Mouse (Mus musculus) cerebellum, postnatal 4 days (tissue): ENCODE results near the gene Hhipl2.
"Not testable (repeated sequence)": the region's sequence is repeated elsewhere in the genome, so short reads cannot be mapped to it uniquely, and the experiment has no call there.

ENCODE experiments used
- DNase-seq, 2 experiments: peaks; one replicate each; pipeline ENCODE4 v3.0.0; 2022; ENCODE audit warnings: low spot score in 2 of 2, mixed read lengths in 1 of 2

Hhipl2 gene

GRCm38 (mm10) chr1:183417873-183418272, at the start of gene Hhipl2:
Gene Hhipl2, plus strand, starts transcription at chr1:183418215.
- DNase-seq = no peak

- DNase-seq = peak in 1 of 2 experiments; percentile 28
Observed at GRCm38 (mm10) chr1:183368601-183369400, 49.2 kb upstream of the Hhipl2 start.

- DNase-seq = peak; percentile 83 to 92
Observed at GRCm38 (mm10) chr1:183369427-183370014, 48.5 kb upstream of the Hhipl2 start, which contains the start of gene Mia3. Gene Mia3, minus strand, starts transcription at chr1:183369553.

- no peak for DNase-seq
Observed at GRCm38 (mm10) chr1:183374728-183375127, 43.3 kb upstream of the Hhipl2 start.

DNA sequence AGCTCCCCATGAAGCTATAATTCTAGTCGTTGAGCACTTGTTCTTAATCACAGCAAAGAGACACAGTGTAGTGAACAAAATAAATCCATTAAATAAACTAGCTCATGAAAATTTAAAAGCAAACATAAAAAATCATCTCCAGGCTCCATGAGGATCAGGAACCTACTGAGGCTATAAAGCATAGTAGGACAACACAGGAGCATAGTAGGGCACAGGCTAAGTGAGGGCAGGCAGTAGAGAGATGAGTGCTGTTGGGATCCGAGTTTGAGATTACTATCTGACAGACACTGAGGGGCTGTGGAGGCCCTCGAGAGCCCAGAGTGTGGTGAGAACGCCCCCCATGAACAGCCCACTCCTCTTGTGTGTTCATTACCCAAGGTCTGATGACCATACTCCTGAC, 41.0 kb upstream of the Hhipl2 start:
- no peak for DNase-seq

DNA sequence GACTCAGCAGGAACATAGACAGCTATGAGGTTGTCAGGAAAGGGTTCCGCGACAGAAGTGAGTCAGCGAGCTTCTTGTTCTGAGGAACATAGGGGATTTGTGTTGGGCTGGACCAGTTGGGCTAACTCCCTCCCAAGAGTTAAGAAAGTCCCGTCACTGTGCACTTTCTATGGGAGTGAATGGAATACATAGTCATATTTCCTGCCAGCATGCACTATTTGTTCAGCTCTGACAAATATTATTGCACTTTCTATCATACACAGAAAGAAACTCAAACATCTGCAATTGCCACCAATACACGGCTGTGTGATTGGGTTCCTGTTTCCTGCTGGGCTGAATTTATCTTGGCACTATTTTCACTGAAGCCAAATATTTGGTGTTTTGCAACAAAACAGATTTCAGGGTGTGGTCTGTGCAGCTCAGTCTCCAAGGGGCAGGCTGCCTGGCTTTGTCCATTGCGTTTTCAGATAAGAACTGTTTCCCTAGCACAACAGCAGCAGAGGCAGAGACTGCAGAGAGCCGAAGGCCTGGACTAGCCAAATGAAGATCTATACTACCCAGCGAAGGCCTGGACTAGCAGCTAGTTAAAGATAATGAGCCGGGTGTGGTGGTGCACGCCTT, 39.6 kb upstream of the Hhipl2 start:
- no peak for DNase-seq

DNA sequence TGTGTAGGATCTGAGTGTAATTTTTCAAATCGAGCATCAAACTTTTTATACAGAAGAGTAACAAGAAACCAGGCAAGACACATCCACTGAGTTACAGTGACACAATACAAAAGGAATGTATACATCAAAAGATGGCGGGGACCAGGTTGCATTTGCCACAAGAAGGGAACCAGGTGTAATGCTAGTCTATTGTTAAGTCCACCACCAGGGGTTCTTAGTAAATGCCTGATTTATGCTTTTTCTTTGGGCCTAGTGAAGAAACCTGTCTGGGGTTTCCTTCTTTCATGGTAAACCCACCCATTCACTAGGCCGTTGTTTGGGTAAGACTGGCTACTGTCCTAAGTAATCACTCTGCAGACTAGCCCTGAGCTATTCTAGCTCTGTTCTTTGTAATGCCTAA, 38.6 kb upstream of the Hhipl2 start:
- DNase-seq = not testable (repeated sequence)

GRCm38 (mm10) chr1:183381816-183382215, 36.2 kb upstream of the Hhipl2 start:
- no peak for DNase-seq

- no peak for DNase-seq
Observed at GRCm38 (mm10) chr1:183382621-183383020, 35.4 kb upstream of the Hhipl2 start.

- not testable (repeated sequence) for DNase-seq
Observed at GRCm38 (mm10) chr1:183387421-183387820, 30.6 kb upstream of the Hhipl2 start.

DNA sequence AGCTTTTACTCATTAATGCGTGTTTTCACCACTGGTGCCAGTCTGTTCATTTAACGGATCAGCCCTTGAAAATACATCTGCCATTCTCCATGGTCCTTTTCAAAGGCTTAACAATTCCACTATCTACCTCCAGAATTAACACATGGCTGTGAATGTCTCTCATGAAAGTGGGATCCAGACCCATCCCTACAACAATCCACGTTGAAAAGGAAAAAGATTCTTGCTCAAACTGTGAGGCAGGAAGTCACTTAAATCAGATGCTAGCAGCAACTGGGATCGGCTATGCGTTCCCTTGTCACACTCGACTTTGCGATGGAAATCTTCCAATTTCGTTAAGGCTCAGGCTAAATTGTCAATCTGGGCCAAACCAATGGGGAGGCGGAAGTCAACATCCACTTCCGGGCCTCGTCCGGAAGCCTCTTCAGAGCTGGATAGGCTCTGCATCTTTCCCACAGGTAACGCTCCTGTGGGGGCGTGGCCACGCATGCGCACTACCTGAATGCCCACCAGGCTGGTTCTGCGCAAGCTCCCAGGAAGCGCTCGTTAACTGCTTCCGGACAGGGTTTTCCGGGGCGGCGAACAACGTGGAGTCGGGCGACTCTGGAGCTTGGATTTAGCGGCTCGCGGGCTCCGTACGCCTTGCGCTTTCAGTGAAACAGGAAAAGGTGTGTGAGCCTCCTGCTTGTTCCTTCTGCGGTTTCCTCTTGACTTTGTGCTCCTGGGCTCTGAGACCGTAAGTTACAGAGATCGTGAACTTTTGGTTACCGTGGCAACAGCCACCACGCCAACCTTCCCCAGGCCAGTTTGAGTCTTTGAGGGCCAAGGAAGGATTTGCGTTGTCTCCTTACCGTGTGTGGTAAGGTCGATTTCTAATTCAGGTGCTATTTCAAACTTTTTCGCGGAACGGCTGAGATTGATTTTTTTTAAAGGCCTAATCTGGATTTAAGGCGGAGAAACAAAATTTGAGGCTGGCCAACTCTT, 29.3 kb upstream of the Hhipl2 start, which contains the start of gene Taf1a:
Taf1a (plus strand) TSS at position 556 of the 981 bp plus-strand sequence.
- peak; percentile 74 to 88 for DNase-seq

- DNase-seq = no peak
Observed at GRCm38 (mm10) chr1:183403396-183403795, 14.6 kb upstream of the Hhipl2 start.

DNA sequence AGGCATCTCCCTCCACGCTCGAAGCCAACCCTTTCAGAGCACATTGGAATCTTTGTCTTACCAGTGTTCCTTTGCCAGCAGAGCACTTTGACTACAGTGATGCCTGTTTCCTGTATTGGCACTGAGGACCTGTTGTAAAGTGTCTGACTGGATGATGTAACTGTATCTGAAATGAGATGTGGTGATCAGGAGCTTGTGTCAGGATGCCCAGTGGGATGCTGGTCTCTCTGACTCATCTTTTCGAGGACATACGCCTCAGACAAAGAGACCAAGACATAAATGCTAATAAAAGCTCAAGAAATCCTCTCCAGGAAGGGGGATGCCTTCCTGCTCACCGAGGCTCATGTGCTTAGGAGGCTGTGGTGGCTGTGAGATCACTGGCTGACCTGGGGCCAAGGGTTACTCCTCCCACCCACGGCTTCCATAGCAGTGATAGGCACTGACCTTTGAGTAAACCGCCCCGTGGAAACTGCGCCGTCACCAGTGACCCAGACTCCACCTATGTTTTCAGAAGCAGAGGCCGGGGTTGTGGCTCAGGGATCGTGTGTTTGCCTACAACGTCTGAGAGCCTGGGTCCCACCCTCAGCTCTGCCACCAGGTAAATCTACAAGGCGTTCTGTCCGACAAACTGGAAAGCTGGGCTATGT, 3.8 kb upstream of the Hhipl2 start:
- DNase-seq = no peak

DNA sequence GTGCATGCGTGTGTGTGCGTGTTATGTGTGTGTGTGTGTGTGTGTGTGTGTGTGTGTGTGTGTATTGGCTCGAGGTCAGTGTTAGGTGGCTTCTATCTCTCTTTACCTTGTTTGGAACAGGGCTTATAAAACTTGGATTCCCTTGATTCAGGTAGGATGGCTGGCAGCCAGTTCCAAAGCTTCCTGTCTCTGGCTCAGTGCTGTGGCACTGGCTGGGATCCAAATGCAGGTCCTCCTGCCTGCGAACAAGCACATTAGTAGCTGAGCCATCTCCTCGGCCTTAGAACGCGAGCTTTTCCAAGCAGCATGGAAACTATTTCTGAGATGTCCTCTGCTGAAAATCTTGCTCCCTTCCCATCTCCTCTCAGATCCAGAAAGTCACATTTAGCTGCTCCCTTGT, 1.7 kb downstream of the Hhipl2 start:
- DNase-seq = no peak

DNA sequence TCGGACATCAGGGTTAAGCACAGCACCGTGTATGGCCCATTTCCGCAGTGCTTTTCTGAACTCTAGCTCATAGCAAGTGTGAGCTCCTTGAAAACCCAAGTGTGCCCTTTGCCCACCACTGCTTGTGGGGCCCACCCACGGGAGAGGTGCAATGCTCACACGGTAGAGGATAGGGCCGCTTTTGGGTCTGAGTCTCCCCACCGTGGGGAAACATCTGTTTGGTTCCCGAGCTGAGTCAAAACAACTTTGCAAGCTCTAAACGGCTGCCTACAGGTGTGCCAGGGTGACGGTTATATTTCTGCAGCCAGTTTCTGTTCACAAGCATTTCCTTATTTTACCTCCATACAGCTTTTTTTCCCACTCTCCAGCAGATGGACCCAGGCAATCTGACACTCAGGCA, 2.3 kb downstream of the Hhipl2 start:
- DNase-seq = no peak

DNA sequence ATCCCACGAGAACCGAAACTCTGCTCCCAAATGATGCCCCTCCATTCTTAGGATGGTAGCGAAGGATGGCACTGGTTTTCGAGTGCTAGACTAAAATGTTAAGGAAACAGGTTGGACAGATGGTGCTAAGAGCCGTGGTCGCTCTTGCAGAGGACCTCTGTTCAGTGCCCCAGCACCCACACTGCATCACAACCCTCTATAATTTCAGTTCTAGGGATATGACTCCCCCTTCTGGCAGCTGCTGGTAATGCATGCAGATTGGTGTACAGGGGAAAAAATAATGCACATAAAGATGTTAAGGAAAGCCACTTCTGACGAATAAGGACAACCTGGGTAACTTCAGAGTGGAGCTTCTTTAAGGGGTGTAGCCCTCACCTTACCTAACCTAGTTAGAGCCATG, 6.1 kb downstream of the Hhipl2 start:
- DNase-seq = no peak

- no peak for DNase-seq
Observed at GRCm38 (mm10) chr1:183434918-183435317, 16.9 kb downstream of the Hhipl2 start.

DNA sequence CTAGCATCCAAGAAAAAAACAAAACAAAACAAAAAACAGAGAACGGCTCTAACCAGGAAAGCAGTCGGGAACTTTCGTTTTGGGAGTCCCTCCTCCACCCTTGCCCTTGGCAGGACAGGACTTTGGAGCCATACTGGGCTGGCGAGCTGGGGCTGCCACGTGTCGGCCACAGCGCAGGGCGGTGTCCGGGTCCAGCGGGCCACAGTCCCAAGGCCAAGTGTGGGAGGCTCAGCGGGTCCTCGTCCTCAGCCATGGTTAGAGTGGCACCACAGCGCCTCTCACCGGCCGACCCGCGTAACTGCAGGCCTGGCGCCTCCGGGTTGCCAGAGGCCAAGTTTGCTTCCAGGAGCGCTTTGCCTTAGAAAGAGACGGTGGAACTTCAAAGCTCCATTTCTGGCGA, 21.0 kb downstream of the Hhipl2 start:
- DNase-seq = peak; percentile 60 to 78

- peak; percentile 66 to 81 for DNase-seq
Observed at GRCm38 (mm10) chr1:183442015-183442774, 24.2 kb downstream of the Hhipl2 start.

DNA sequence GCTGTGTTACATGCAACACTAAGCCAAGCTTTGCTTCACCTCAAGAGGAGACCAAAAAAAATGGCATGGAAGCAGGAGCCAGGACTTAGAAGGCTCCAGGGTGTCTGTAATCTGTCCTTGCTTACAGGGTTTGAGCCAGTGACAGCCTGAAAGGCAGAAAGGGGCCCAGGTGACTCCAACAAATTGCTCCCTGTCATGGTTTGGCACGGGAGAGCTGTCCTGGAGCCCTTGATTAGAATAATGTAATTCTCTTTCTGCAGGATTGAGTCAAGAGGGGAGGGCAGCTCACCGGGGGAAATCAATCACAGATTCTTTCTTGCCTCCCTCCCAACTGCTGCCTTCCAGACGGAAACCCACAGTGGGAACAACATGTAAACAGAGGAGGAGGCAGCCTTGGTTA, 35.1 kb downstream of the Hhipl2 start:
- no peak for DNase-seq
